Mouse (Mus musculus) midbrain, postnatal 0 days (tissue): ENCODE data around the gene Zfp511. TPM values are rescaled to one million over a fixed set of nuclear protein-coding genes. Genes with fewer than 3 reads are reported as not detected.
A peak's percentile ranks its signal among the peaks of the same experiment; 100 is the strongest.

Source experiments
- ATAC-seq: fragments of 200-750 bp; cut with Nextera tagmentation; 2 replicates; pipeline ENCODE4 v1.8.0; 2017; ENCODE audit warnings: moderate number of reproducible peaks, mild to moderate bottlenecking, moderate TSS enrichment, moderate library complexity; ENCODE audit not compliant: low FRiP score
- DNase-seq: peaks from one replicate; pipeline ENCODE4 v3.0.0-alpha.2; 2015; ENCODE audit warnings: low spot score
- H3K27ac ChIP-seq: fragments of 300-500 bp; sonication (generic); 2 replicates; pipeline ENCODE4 v1.5.1; 2014; ENCODE audit warnings: low read depth, mild to moderate bottlenecking, low read length, mixed read lengths
- H3K27me3 ChIP-seq: fragments of 300-500 bp; sonication (generic); 2 replicates; pipeline ENCODE4 v1.6.1; 2014; ENCODE audit warnings: low read length, control low read depth, mixed read lengths; ENCODE audit not compliant: insufficient read depth
- H3K36me3 ChIP-seq: fragments of 300-500 bp; sonication (generic); 2 replicates; pipeline ENCODE4 v1.6.1; 2014; ENCODE audit warnings: low read length, control low read depth, mixed read lengths; ENCODE audit not compliant: insufficient read depth
- H3K4me1 ChIP-seq: fragments of 300-500 bp; sonication (generic); 2 replicates; pipeline ENCODE4 v1.6.1; 2014; ENCODE audit warnings: mild to moderate bottlenecking, control low read depth, antibody characterized with exemption, low read length, mixed read lengths; ENCODE audit not compliant: insufficient read depth
- H3K4me2 ChIP-seq: fragments of 300-500 bp; sonication (generic); 2 replicates; pipeline ENCODE4 v1.6.1; 2014; ENCODE audit warnings: low read depth, mild to moderate bottlenecking, low read length, mixed read lengths; ENCODE audit not compliant: poor library complexity, severe bottlenecking
- H3K4me3 ChIP-seq: fragments of 300-500 bp; sonication (generic); 2 replicates; pipeline ENCODE4 v1.5.1; 2014; ENCODE audit warnings: low read depth, mild to moderate bottlenecking, low read length, moderate library complexity
- H3K9ac ChIP-seq: fragments of 300-500 bp; sonication (generic); replicated peaks from 2 replicates; pipeline ENCODE4 v1.6.1; 2014; ENCODE audit warnings: mild to moderate bottlenecking, low read length, moderate library complexity, mixed read lengths; ENCODE audit not compliant: poor library complexity, severe bottlenecking
- H3K9me3 ChIP-seq: fragments of 300-500 bp; sonication (generic); 2 replicates; pipeline ENCODE4 v1.6.1; 2016; ENCODE audit warnings: low read length, control low read depth
- CTCF ChIP-seq: IDR thresholded peaks from 2 replicates; pipeline ENCODE4 v1.5.1; 2016; ENCODE audit warnings: antibody characterized with exemption, mild to moderate bottlenecking
- WGBS: fragments of 180-500 bp; shearing (Covaris S2); extraction: QIAGEN DNeasy Blood & Tissue Kit; methylation state at CpG from one replicate; pipeline ENCODE4 v1.1.7; 2014; 5-methylcytosine and 5-hydroxymethylcytosine counted together
- polyA plus RNA-seq: library from polyadenylated mRNA; unstranded; fragments of >200 nt; fragmentation: Nextera tagmentation; extraction: Ambion mirVana; gene quantifications from 2 replicates; pipeline ENCODE4 v1.2.1, GENCODE M21; 2015
- total RNA-seq: library from RNA; depleted of rRNA; stranded (reverse); fragments of >200 nt; gene quantifications from 2 replicates; pipeline ENCODE4 v1.2.3, GENCODE M21; 2014

Gene Zfp511
- total and polyA plus RNA-seq, 2 experiments from 2014 or later, result 33.6 to 68.5 TPM

- DNase-seq (no peak), ATAC-seq (no peak)
- H3K9ac ChIP-seq, result no peak overlapping the region
- H3K27ac ChIP-seq, result no peak overlapping the region
- H3K4me2 ChIP-seq, result no peak overlapping the region
- H3K4me3 ChIP-seq, result no peak overlapping the region
- TF ChIP-seq CTCF, result no peak
- peaks cover 42% of the 10 kb centered on the region for H3K27me3 ChIP-seq
- H3K9me3 ChIP-seq, result no peaks in the 10 kb centered on the region
- 77% methylated on average over 3 of the region's 3 CpGs for WGBS
- H3K4me1 ChIP-seq, result 0 out of 2 replicates have a peak, but pooled peaks cover 2% of the 10 kb centered on the region
- peaks cover 18% of the 10 kb centered on the region; the same call in 1 of the 2 replicates for H3K36me3 ChIP-seq
Measured at GRCm38 (mm10) chr7:140042728-140043127, 6.5 kb downstream of the Zfp511 start.

GRCm38 (mm10) chr7:140045546-140045945 is 9.4 kb downstream of the Zfp511 start:
- Histone ChIP-seq H3K4me2 (no peak overlapping the region), H3K27me3 (peaks cover 70% of the 10 kb centered on the region), H3K36me3 (peaks cover 7% of the 10 kb centered on the region; the same call in 1 of the 2 replicates), H3K9ac (no peak overlapping the region), H3K9me3 (no peaks in the 10 kb centered on the region), H3K27ac (no peak overlapping the region), H3K4me1 (peaks cover 4% of the 10 kb centered on the region; the same call in 1 of the 2 replicates), H3K4me3 (no peak overlapping the region)
- DNase-seq (no peak), ATAC-seq (no peak)
- 79% methylated on average over 4 of the region's 4 CpGs for WGBS
- no peak for TF ChIP-seq CTCF

GRCm38 (mm10) chr7:140047811-140048311 is 11.7 kb downstream of the Zfp511 start:
- no peaks in the 10 kb centered on the region for H3K9me3 ChIP-seq
- H3K36me3 ChIP-seq, result no peaks in the 10 kb centered on the region
- no peak overlapping the region for H3K9ac ChIP-seq
- peaks cover 91% of the 10 kb centered on the region for H3K27me3 ChIP-seq
- under 1% methylated on average over 33 of the region's 33 CpGs for WGBS
- DNase-seq, result peak; percentile 37
- no peak overlapping the region for H3K27ac ChIP-seq
- H3K4me2 ChIP-seq, result peak overlapping the region; percentile 47
- peak; percentile 23; the same call in 1 of the 2 replicates for ATAC-seq
- peak overlapping the region; percentile 31 for H3K4me3 ChIP-seq
- no peak for TF ChIP-seq CTCF
- H3K4me1 ChIP-seq, result peaks cover 4% of the 10 kb centered on the region; the same call in 1 of the 2 replicates

- Histone ChIP-seq H3K4me3 (peak within 1 kb of the TSS; percentile 31), H3K9me3 (no peaks in the 10 kb centered on the region), H3K27ac (no peak within 1 kb of the TSS), H3K9ac (no peak within 1 kb of the TSS), H3K27me3 (peaks cover 93% of the 10 kb centered on the region), H3K36me3 (no peaks in the 10 kb centered on the region), H3K4me1 (peaks cover 4% of the 10 kb centered on the region; the same call in 1 of the 2 replicates), H3K4me2 (peak within 1 kb of the TSS; percentile 47)
- peak; percentile 44 for ATAC-seq
- WGBS, result under 1% methylated on average over 56 of the region's 56 CpGs
- TF ChIP-seq CTCF, result no peak
- no peak for DNase-seq
Measured at GRCm38 (mm10) chr7:140048361-140049114, 12.3 kb downstream of the Zfp511 start, which contains the start of gene Msx3. Gene Msx3 (minus strand): TSS chr7:140049089.

- H3K27me3 ChIP-seq, result peaks cover 91% of the 10 kb centered on the region
- 1% methylated on average over 32 of the region's 34 CpGs for WGBS
Measured at GRCm38 (mm10) chr7:140049115-140049689, 13.0 kb downstream of the Zfp511 start.

More at GRCm38 (mm10) chr7:140049115-140049689, 13.0 kb downstream of the Zfp511 start:
- TF ChIP-seq CTCF, result 0 out of 2 replicates have a peak, but pooled peaks have one; percentile 3
- peak overlapping the region; percentile 47 for H3K4me2 ChIP-seq
- DNase-seq, result peak; percentile 54
- H3K9ac ChIP-seq, result no peak overlapping the region
- H3K4me3 ChIP-seq, result peak overlapping the region; percentile 31
- no peak overlapping the region for H3K27ac ChIP-seq
- no peaks in the 10 kb centered on the region for H3K9me3 ChIP-seq
- no peaks in the 10 kb centered on the region for H3K36me3 ChIP-seq
- peaks cover 4% of the 10 kb centered on the region; the same call in 1 of the 2 replicates for H3K4me1 ChIP-seq
- peak; percentile 27; the same call in 1 of the 2 replicates for ATAC-seq
